9 mouse cellular contexts compared by ENCODE assay signal in genomic region chr6:126163181-126163621, GRCm38 (mm10). TPM values are rescaled to one million over a fixed set of nuclear protein-coding genes. Genes with fewer than 3 reads are reported as not detected.
DNase-seq lines count a peak whose midpoint lies in the region; ATAC-seq and TF ChIP-seq lines count a peak whose summit lies in the region.
"Had no signal": no experiment of that assay in that cellular context is flagged by ENCODE, and none has a peak within 500 bp of the region (broad histone marks: within the 10 kb centered on the region; RNA-seq: fewer than 3 reads in every experiment).

No protein-coding gene starts in this region.

- TF ChIP-seq EP300 in heart, adult 2 months (IDR thresholded peaks at IDR 0.05; ENCODE audit: insufficient read depth, low read depth, low read length), result no peak

- ATAC-seq in intestine, postnatal 0 days, result no peak
- peak; percentile 51 for ATAC-seq in neural tube, embryonic 13.5 days (ENCODE audit: low read depth)

- H3K9me3 ChIP-seq in intestine, postnatal 0 days (ENCODE audit: control insufficient read depth), result no peaks in the 10 kb centered on the region
- H3K9me3 ChIP-seq in neural tube, embryonic 13.5 days, result peaks cover 5% of the 10 kb centered on the region

- WGBS in heart, adult 2 months, result 0% methylated on average over 25 of the region's 25 CpGs
- WGBS in intestine, postnatal 0 days, result under 1% methylated on average over 25 of the region's 25 CpGs
- WGBS in neural tube, embryonic 13.5 days, result under 1% methylated on average over 25 of the region's 25 CpGs

- TF ChIP-seq CTCF in heart, adult 2 months (IDR thresholded peaks at IDR 0.05), result peak; percentile 49
- peak; percentile 25 for TF ChIP-seq CTCF in intestine, postnatal 0 days (IDR thresholded peaks at IDR 0.05; ENCODE audit: low read depth)

- H3K27me3 ChIP-seq in heart, adult 2 months (ENCODE audit: control insufficient read depth, insufficient read depth, low read length), result no peaks in the 10 kb centered on the region
- H3K27me3 ChIP-seq in intestine, postnatal 0 days (replicated peaks; ENCODE audit: control insufficient read depth, insufficient read depth, low read length), result peaks cover 38% of the 10 kb centered on the region
- peaks cover 85% of the 10 kb centered on the region for H3K27me3 ChIP-seq in neural tube, embryonic 13.5 days

- H3K27ac ChIP-seq in heart, adult 2 months, result peak overlapping the region; percentile 87
- H3K27ac ChIP-seq in intestine, postnatal 0 days (ENCODE audit: low read depth, low read length), result no peak overlapping the region; the same call in 1 of the 2 replicates
- H3K27ac ChIP-seq in neural tube, embryonic 13.5 days (replicated peaks), result no peak overlapping the region

- H3K79me2 ChIP-seq in heart, adult 2 months (replicated peaks; ENCODE audit: control insufficient read depth, insufficient read depth, low read length), result no peaks in the 10 kb centered on the region; the same call in 1 of the 2 replicates

- DNase-seq in adrenal gland, postnatal 10 days, result peak; percentile 37
- DNase-seq in adrenal gland, adult 8-10 months, result no peak
- DNase-seq in embryo, embryonic 10 days (ENCODE audit: low spot score), result peak; percentile 84
- DNase-seq in heart, adult 2 months, result peak; percentile 76 to 82
- DNase-seq in liver, result peak; percentile 31
- no peak for DNase-seq in c-Kit-positive CD71-positive TER-119-positive erythroid progenitor cells, embryonic 14.5 days (ENCODE audit: low spot score)

- TF ChIP-seq POLR2A in heart, adult 2 months (IDR thresholded peaks at IDR 0.05; ENCODE audit: insufficient read depth, low read depth, low read length), result peak; percentile 79

- peak overlapping the region; percentile 73 for H3K9ac ChIP-seq in heart, adult 2 months (ENCODE audit: low read depth, low read length)
- 0 out of 2 replicates have a peak overlapping the region, but pooled peaks have one; percentile 2 for H3K9ac ChIP-seq in intestine, postnatal 0 days (ENCODE audit: low read depth, low read length)
- H3K9ac ChIP-seq in neural tube, embryonic 13.5 days, result peak overlapping the region; percentile 58

- peaks cover 15% of the 10 kb centered on the region for H3K36me3 ChIP-seq in heart, adult 2 months (ENCODE audit: control insufficient read depth, insufficient read depth, low read length)
- no peaks in the 10 kb centered on the region for H3K36me3 ChIP-seq in intestine, postnatal 0 days (ENCODE audit: control insufficient read depth, insufficient read depth)
- no peaks in the 10 kb centered on the region for H3K36me3 ChIP-seq in neural tube, embryonic 13.5 days

- peaks cover 26% of the 10 kb centered on the region for H3K4me1 ChIP-seq in heart, adult 2 months (ENCODE audit: control insufficient read depth, insufficient read depth, low read length)
- H3K4me1 ChIP-seq in intestine, postnatal 0 days (replicated peaks; ENCODE audit: control insufficient read depth, insufficient read depth, low read length), result no peaks in the 10 kb centered on the region
- peaks cover 54% of the 10 kb centered on the region for H3K4me1 ChIP-seq in neural tube, embryonic 13.5 days (replicated peaks)

- peak overlapping the region; percentile 55 for H3K4me3 ChIP-seq in heart, adult 2 months
- peak overlapping the region; percentile 40 for H3K4me3 ChIP-seq in intestine, postnatal 0 days (ENCODE audit: low read depth, low read length)
- H3K4me3 ChIP-seq in neural tube, embryonic 13.5 days, result peak overlapping the region; percentile 39

- H3K4me2 ChIP-seq in intestine, postnatal 0 days (replicated peaks; ENCODE audit: low read depth), result peak overlapping the region; percentile 62
- H3K4me2 ChIP-seq in neural tube, embryonic 13.5 days, result peak overlapping the region; percentile 66

- intact Hi-C loops in heart, adult 2 months (cut with DNase I), result loop anchor here (2.0 to 10.0 kb wide), 3 partner anchors 56 to 372 kb away; partner anchors contain the start of gene Kcna5

RNA-seq across cellular contexts. Expression of gene Ntf3, which starts 3.5 kb away (rescaled TPM):
- 1 to 10 TPM; 3.0 to 3.7 TPM for total RNA-seq in adrenal gland, postnatal 10 days (2021)
- 1 to 10 TPM; 1.3 to 4.1 (median 2.6) TPM for total RNA-seq in adrenal gland, adult 8-10 months (2022)
- 1 to 10 TPM; 3.9 to 4.1 TPM for total RNA-seq in heart, adult 2 months (2021)
- 4.0 and 4.2 TPM in 2 replicates for polyA plus RNA-seq in heart, adult 2 months (2012; rRNA removed)
- 7.2 and 8.1 TPM in 2 replicates for polyA plus RNA-seq in intestine, postnatal 0 days (2015; fragmentation: Nextera tagmentation; extraction: Ambion mirVana)
- polyA plus RNA-seq in neural tube, embryonic 13.5 days (2015; fragmentation: Nextera tagmentation; extraction: Ambion mirVana), result 8.3 and 9.9 TPM in 2 replicates
- total RNA-seq: common myeloid progenitor, adult 5-6 weeks had no signal

Comparison
In these comparisons a context has a peak if more than half of its experiments do, and no peak if none do; other contexts are left out.
1. DNase-seq: peak in adrenal gland, postnatal 10 days (single experiment), embryo, embryonic 10 days (single experiment), heart, adult 2 months (2 of 2) and liver (single experiment); none in adrenal gland, adult 8-10 months (single experiment) and c-Kit-positive CD71-positive TER-119-positive erythroid progenitor cells, embryonic 14.5 days (single experiment).
2. H3K9ac ChIP-seq: peak in every context shown above with its lines; median percentile 73 in heart, adult 2 months; 58 in neural tube, embryonic 13.5 days; 2 in intestine, postnatal 0 days.
3. Peak in every context shown above with its lines, with median percentiles within 50 percentile points of each other: H3K4me3 ChIP-seq.